Mouse (Mus musculus): ENCODE data around the gene Dcaf7. TPM values are rescaled to one million over a fixed set of nuclear protein-coding genes. Genes with fewer than 3 reads are reported as not detected.

Gene Dcaf7
- total RNA-seq, 1 experiment, result 30.3 TPM

DNA sequence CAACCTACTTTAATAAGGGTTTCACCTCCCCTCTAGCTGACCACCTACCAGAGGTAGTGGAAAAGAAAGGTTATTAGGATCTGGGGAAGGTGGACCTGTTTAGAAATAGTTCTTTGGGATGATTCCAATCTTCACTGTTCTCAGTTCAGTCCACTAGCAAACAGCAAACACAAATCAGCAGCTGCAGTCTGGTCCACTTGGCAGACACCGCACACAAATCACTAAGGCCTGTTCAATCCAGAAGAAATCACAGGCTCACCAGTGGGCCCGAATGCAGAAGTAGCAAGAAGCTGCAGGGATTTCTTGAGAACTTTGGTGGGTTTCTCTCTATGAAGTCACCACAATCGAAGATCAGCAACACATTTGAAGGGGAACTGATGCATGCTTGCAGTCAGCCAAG, 66.2 kb downstream of the Dcaf7 start:
- Histone ChIP-seq H3K4me3 (ENCODE audit: insufficient read depth in 1 of 2, low read depth in 1 of 2, low read length in 2 of 2, poor library complexity in 1 of 2, severe bottlenecking in 1 of 2) (no peak overlapping the region), H3K9me3 (ENCODE audit: control insufficient read depth, insufficient read depth, low read depth, low read length) (no peaks in the 10 kb centered on the region), H3K36me3 (ENCODE audit: control insufficient read depth, insufficient read depth, low read length, poor library complexity, severe bottlenecking) (no peaks in the 10 kb centered on the region), H3K4me1 (ENCODE audit: control insufficient read depth in 2 of 2, insufficient read depth in 2 of 2, low read length in 2 of 2, poor library complexity in 1 of 2) (no peaks in the 10 kb centered on the region), H3K27ac (ENCODE audit: insufficient read depth, low read depth, low read length, poor library complexity, severe bottlenecking) (no peak overlapping the region), H3K9ac (ENCODE audit: insufficient read depth, low read depth, low read length, poor library complexity, severe bottlenecking) (no peak overlapping the region)
- DNase-seq (ENCODE audit: low read depth, low spot score), result no peak
- in situ Hi-C loops (cut with MboI; ENCODE audit: low sequenced_read_pairs in 2 of 2, unreplicated experiment in 2 of 2), result no loop called here
- TF ChIP-seq CHD2 (IDR thresholded peaks at IDR 0.05; ENCODE audit: low read depth, low read length) (no peak), MAFK (IDR thresholded peaks at IDR 0.05; ENCODE audit: insufficient read depth, low read depth, low read length) (no peak), HCFC1 (IDR thresholded peaks at IDR 0.05; ENCODE audit: borderline replicate concordance, insufficient read depth, low read length) (no peak), ZNF384 (IDR thresholded peaks at IDR 0.05; ENCODE audit: low read depth, low read length) (no peak), ZC3H11A (IDR thresholded peaks at IDR 0.05; ENCODE audit: borderline replicate concordance, low read depth, low read length) (no peak)

DNA sequence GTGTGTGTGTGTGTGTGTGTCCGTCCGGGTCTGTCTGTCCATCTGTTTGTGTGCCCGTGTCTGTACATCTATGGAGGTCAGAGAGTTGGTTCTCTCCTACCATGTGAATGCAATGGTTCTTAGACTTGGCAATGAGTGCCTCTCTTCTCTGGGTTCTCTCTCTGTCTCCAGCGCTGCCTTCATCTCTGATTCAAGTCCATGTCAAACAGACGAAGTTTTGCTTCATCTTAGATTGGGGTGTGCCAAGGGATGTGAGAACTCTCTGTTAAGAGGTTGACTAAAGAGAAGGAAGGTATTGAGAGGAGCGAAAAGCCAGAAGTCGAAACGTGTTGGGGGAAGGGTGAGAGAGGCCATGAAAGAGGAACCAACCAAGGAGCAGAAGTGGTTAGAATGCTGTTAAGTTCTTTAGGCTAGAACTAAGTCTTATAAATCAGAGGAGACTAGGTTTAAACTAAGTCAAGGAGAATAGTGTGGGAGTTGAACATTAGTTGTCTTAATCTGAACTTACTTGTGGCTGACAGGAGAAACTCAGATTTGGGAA, 69.4 kb downstream of the Dcaf7 start:
- in situ Hi-C loops (cut with MboI; ENCODE audit: low sequenced_read_pairs in 2 of 2, unreplicated experiment in 2 of 2), result no loop called here
- Histone ChIP-seq H3K9ac (ENCODE audit: insufficient read depth, low read depth, low read length, poor library complexity, severe bottlenecking) (no peak overlapping the region), H3K4me3 (ENCODE audit: insufficient read depth in 1 of 2, low read depth in 1 of 2, low read length in 2 of 2, poor library complexity in 1 of 2, severe bottlenecking in 1 of 2) (no peak overlapping the region), H3K4me1 (ENCODE audit: control insufficient read depth in 2 of 2, insufficient read depth in 2 of 2, low read length in 2 of 2, poor library complexity in 1 of 2) (peaks cover 0 to 4% of the 10 kb centered on the region in 2 experiments; a peak in 1 of 4 replicates), H3K9me3 (ENCODE audit: control insufficient read depth, insufficient read depth, low read depth, low read length) (no peaks in the 10 kb centered on the region), H3K27ac (ENCODE audit: insufficient read depth, low read depth, low read length, poor library complexity, severe bottlenecking) (no peak overlapping the region), H3K36me3 (ENCODE audit: control insufficient read depth, insufficient read depth, low read length, poor library complexity, severe bottlenecking) (no peaks in the 10 kb centered on the region)
- TF ChIP-seq CHD2 (IDR thresholded peaks at IDR 0.05; ENCODE audit: low read depth, low read length) (no peak), HCFC1 (IDR thresholded peaks at IDR 0.05; ENCODE audit: borderline replicate concordance, insufficient read depth, low read length) (no peak), ZC3H11A (IDR thresholded peaks at IDR 0.05; ENCODE audit: borderline replicate concordance, low read depth, low read length) (no peak), ZNF384 (IDR thresholded peaks at IDR 0.05; ENCODE audit: low read depth, low read length) (no peak), MAFK (IDR thresholded peaks at IDR 0.05; ENCODE audit: insufficient read depth, low read depth, low read length) (no peak)
- DNase-seq (ENCODE audit: low read depth, low spot score), result no peak

Other genes with a start within 250 kb of the Dcaf7 start
- 14.7 and 28.6 TPM in 2 replicates for gene Cyb561, start 83.5 kb upstream of the Dcaf7 start, total RNA-seq (2012; rRNA removed)
- gene Ace, start 68.9 kb upstream of the Dcaf7 start, total RNA-seq (2012; rRNA removed), result 1.2 and 1.4 TPM in 2 replicates
- gene Ace3, start 42.2 kb upstream of the Dcaf7 start, total RNA-seq (2012; rRNA removed), result not detected in 2 replicates
- gene Kcnh6, start 28.7 kb upstream of the Dcaf7 start, total RNA-seq (2012; rRNA removed), result 1.5 and 1.6 TPM in 2 replicates
- 12.6 and 17.4 TPM in 2 replicates for gene Taco1, start 29.2 kb downstream of the Dcaf7 start, total RNA-seq (2012; rRNA removed)
- 38.2 and 43.7 TPM in 2 replicates for gene Map3k3, start 47.7 kb downstream of the Dcaf7 start, total RNA-seq (2012; rRNA removed)
- not detected in 2 replicates for gene Gm10840, start 124.0 kb downstream of the Dcaf7 start, total RNA-seq (2012; rRNA removed)
- 20.3 and 30.9 TPM in 2 replicates for gene Limd2, start 124.0 kb downstream of the Dcaf7 start, total RNA-seq (2012; rRNA removed)
- 14.5 and 24.0 TPM in 2 replicates for gene Strada, start 165.3 kb downstream of the Dcaf7 start, total RNA-seq (2012; rRNA removed)
- gene Ccdc47, start 179.5 kb downstream of the Dcaf7 start, total RNA-seq (2012; rRNA removed), result 82.3 and 91.2 TPM in 2 replicates
- 48.2 and 64.3 TPM in 2 replicates for gene Ddx42, start 180.1 kb downstream of the Dcaf7 start, total RNA-seq (2012; rRNA removed)
- gene Ftsj3, start 219.2 kb downstream of the Dcaf7 start, total RNA-seq (2012; rRNA removed), result 304 and 403 TPM in 2 replicates
- 161 and 263 TPM in 2 replicates for gene Psmc5, start 219.3 kb downstream of the Dcaf7 start, total RNA-seq (2012; rRNA removed)
- gene Smarcd2, start 236.1 kb downstream of the Dcaf7 start, total RNA-seq (2012; rRNA removed), result 45.0 and 47.7 TPM in 2 replicates
- gene Tcam1, start 239.8 kb downstream of the Dcaf7 start, total RNA-seq (2012; rRNA removed), result 1.0 and 1.3 TPM in 2 replicates